Mouse (Mus musculus): ENCODE results near the gene Sparcl1.

- TF ChIP-seq ZC3H11A (IDR thresholded peaks at IDR 0.05; ENCODE audit: borderline replicate concordance, low read depth, low read length) (no peak), HCFC1 (IDR thresholded peaks at IDR 0.05; ENCODE audit: borderline replicate concordance, insufficient read depth, low read length) (no peak)
These were observed 24.5 kb upstream of the Sparcl1 start for GRCm38 (mm10) chr5:104137920-104138541.
